Mouse (Mus musculus) midbrain, embryonic 16.5 days (tissue): ENCODE data around the gene Rasgef1c. TPM values are rescaled to one million over a fixed set of nuclear protein-coding genes. Genes with fewer than 3 reads are reported as not detected.

Experiments
- ATAC-seq: fragments of 200-750 bp; cut with Nextera tagmentation; 2 replicates; pipeline ENCODE4 v1.8.0; 2017; ENCODE audit warnings: moderate TSS enrichment
- H3K27ac ChIP-seq: fragments of 300-500 bp; sonication (generic); 2 replicates; pipeline ENCODE4 v1.5.1; 2014; ENCODE audit warnings: mild to moderate bottlenecking, low read length, mixed read lengths
- H3K27me3 ChIP-seq: fragments of 300-500 bp; sonication (generic); 2 replicates; pipeline ENCODE4 v1.6.1; 2014; ENCODE audit warnings: low read depth, low read length, mixed read lengths; ENCODE audit not compliant: control insufficient read depth, insufficient read depth
- H3K36me3 ChIP-seq: fragments of 300-500 bp; sonication (generic); 2 replicates; pipeline ENCODE4 v1.6.1; 2014; ENCODE audit warnings: mild to moderate bottlenecking, low read length, moderate library complexity, mixed read lengths; ENCODE audit not compliant: control insufficient read depth, insufficient read depth
- H3K4me1 ChIP-seq: fragments of 300-500 bp; sonication (generic); 2 replicates; pipeline ENCODE4 v1.6.1; 2014; ENCODE audit warnings: mild to moderate bottlenecking, low read length, mixed read lengths; ENCODE audit not compliant: control insufficient read depth, insufficient read depth
- H3K4me2 ChIP-seq: fragments of 300-500 bp; sonication (generic); 2 replicates; pipeline ENCODE4 v1.6.1; 2014; ENCODE audit warnings: mild to moderate bottlenecking, low read length, mixed read lengths
- H3K4me3 ChIP-seq: fragments of 300-500 bp; sonication (generic); 2 replicates; pipeline ENCODE4 v1.5.1; 2014; ENCODE audit warnings: low read depth, mild to moderate bottlenecking, low read length, moderate library complexity, mixed read lengths
- H3K9ac ChIP-seq: fragments of 300-500 bp; sonication (generic); 2 replicates; pipeline ENCODE4 v1.6.1; 2014; ENCODE audit warnings: low read depth, low read length, mixed read lengths
- H3K9me3 ChIP-seq: fragments of 300-500 bp; sonication (generic); replicated peaks from 2 replicates; pipeline ENCODE4 v1.6.1; 2014; ENCODE audit warnings: mild to moderate bottlenecking, low read length, mixed read lengths; ENCODE audit not compliant: control insufficient read depth, poor library complexity, severe bottlenecking
- WGBS: fragments of 180-500 bp; shearing (Covaris S2); extraction: QIAGEN DNeasy Blood & Tissue Kit; methylation state at CpG from one replicate; pipeline ENCODE4 v1.1.7; 2014; 5-methylcytosine and 5-hydroxymethylcytosine counted together
- polyA plus RNA-seq: library from polyadenylated mRNA; unstranded; fragments of >200 nt; fragmentation: Nextera tagmentation; extraction: Ambion mirVana; gene quantifications from 2 replicates; pipeline ENCODE4 v1.2.1, GENCODE M21; 2015

Rasgef1c gene
- polyA plus RNA-seq, 1 experiment from 2014 or later = 33.8 TPM

DNA sequence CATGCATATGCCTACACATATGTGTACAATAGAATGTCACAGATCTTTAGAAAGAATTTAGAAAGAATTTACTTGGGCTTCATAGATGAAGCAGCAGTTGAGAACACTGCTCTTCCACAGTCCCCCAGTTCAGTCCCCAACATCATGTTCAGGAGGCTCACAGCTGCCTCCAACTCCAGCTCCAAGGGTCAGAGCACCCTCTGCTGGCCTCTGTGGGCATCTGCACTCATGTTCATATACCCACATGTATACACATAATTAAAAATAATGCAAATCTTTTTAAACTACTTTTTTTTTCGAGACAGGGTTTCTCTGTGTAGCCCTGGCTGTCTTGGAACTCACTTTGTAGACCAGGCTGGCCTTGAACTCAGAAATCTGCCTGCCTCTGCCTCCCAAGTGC is 73.0 kb downstream of the Rasgef1c start:
- no peak for ATAC-seq
- 59% methylated on average over 1 of the region's 1 CpGs for WGBS
- H3K9me3 ChIP-seq = no peaks in the 10 kb centered on the region

GRCm38 (mm10) chr11:49977963-49978568 is 76.4 kb downstream of the Rasgef1c start:
- H3K4me3 ChIP-seq = no peak overlapping the region
- 90% methylated on average over 10 of the region's 10 CpGs for WGBS
- no peak overlapping the region for H3K4me2 ChIP-seq
- no peaks in the 10 kb centered on the region for H3K27me3 ChIP-seq
- no peak overlapping the region for H3K27ac ChIP-seq
- no peaks in the 10 kb centered on the region for H3K9me3 ChIP-seq
- peaks cover 4% of the 10 kb centered on the region; the same call in 1 of the 2 replicates for H3K36me3 ChIP-seq
- H3K9ac ChIP-seq = no peak overlapping the region
- no peaks in the 10 kb centered on the region for H3K4me1 ChIP-seq
- no peak for ATAC-seq

More for the DNA sequence above, 73.0 kb downstream of the Rasgef1c start:
- Histone ChIP-seq H3K4me1 (no peaks in the 10 kb centered on the region), H3K4me2 (no peak overlapping the region), H3K27ac (no peak overlapping the region), H3K9ac (no peak overlapping the region), H3K4me3 (no peak overlapping the region), H3K36me3 (peaks cover 6% of the 10 kb centered on the region), H3K27me3 (no peaks in the 10 kb centered on the region)

DNA sequence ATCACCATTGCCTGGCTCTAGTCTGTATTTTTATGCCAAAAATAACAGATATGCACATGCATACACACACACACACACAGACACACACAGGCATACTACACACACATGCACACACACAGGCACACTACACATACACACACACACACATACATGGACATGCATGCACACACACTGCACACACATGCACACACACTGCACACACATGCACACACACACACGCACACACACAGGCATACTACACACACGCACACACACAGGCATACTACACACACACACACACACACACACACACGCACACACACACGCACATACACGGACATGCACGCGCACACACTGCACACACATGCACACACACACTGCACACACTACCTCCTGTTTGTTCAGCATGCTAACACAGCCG is 77.3 kb downstream of the Rasgef1c start:
- Histone ChIP-seq H3K9me3 (no peaks in the 10 kb centered on the region), H3K27ac (no peak overlapping the region), H3K27me3 (no peaks in the 10 kb centered on the region), H3K4me2 (no peak overlapping the region), H3K4me1 (no peaks in the 10 kb centered on the region), H3K9ac (no peak overlapping the region), H3K4me3 (no peak overlapping the region), H3K36me3 (peaks cover 4% of the 10 kb centered on the region; the same call in 1 of the 2 replicates)
- ATAC-seq = no peak
- WGBS = 96% methylated on average over 8 of the region's 8 CpGs

DNA sequence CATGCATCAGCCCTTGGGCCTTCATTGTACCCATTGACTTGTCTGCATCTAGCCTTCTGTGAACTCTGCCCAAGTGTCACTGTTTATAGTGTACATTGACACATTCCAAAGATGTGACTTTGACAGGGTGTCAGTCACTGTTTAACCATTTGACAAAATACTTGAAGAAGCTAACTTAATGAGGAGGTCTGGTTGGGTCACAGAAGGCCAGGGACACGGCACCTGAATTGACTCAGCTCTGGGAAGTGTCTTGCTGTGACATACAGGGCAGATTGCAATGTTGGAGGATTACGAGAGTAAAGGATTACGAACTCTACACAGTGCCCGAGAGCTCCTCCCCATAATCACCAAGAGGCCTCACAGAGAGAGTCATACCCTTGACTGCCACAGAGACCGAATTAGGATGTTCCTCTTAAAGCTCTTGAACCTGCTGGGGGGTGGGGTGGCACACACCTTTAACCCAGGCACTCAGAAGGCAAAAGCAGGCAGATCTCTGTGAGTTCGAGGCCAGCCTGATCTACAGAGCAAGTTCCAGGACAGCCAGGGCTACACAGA is 79.1 kb downstream of the Rasgef1c start:
- Histone ChIP-seq H3K9ac (no peak overlapping the region), H3K27me3 (no peaks in the 10 kb centered on the region), H3K4me3 (no peak overlapping the region), H3K9me3 (no peaks in the 10 kb centered on the region), H3K36me3 (peaks cover 4% of the 10 kb centered on the region; the same call in 1 of the 2 replicates), H3K27ac (no peak overlapping the region), H3K4me2 (no peak overlapping the region), H3K4me1 (no peaks in the 10 kb centered on the region)
- WGBS = 59% methylated on average over 6 of the region's 6 CpGs
- no peak for ATAC-seq

DNA sequence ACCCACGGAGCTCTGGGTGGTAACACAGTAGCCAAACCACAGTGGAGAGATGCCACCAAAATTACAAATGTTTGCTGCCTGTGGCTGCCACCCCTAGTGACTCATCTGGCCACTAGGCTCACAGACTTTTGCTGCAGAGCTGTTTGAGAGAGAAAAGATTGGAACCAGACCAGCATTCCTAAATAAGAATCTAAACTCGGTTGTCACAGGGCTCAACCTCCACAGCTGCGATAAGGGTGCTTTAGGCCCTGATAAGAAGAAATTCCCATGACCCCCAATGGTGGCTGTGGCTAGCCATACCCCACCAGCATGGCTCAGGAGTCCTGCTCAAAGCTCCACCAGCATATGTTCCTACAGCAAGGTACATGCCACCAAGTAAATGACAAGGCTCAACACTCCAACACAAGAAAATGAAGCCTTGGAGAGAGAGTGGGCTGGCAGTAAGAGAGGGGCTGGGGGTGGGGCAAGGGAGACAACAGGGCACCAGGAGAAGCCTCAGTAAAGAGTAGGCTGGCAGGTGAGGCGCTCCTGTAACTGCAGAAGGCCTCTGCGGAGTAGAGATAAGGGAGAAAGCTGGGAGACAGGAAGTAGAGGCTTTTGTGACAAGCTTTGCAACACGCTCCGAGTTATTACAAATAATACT is 79.8 kb downstream of the Rasgef1c start:
- no peaks in the 10 kb centered on the region for H3K9me3 ChIP-seq
- no peak overlapping the region for H3K4me3 ChIP-seq
- no peak overlapping the region for H3K4me2 ChIP-seq
- no peak overlapping the region for H3K9ac ChIP-seq
- H3K4me1 ChIP-seq = no peaks in the 10 kb centered on the region
- 0 out of 2 replicates have a peak, but pooled peaks cover under 1% of the 10 kb centered on the region for H3K36me3 ChIP-seq
- no peak overlapping the region for H3K27ac ChIP-seq
- H3K27me3 ChIP-seq = no peaks in the 10 kb centered on the region
- no peak for ATAC-seq
- 84% methylated on average over 7 of the region's 7 CpGs for WGBS

- H3K27me3 ChIP-seq = no peaks in the 10 kb centered on the region
- H3K4me2 ChIP-seq = no peak overlapping the region
- H3K9me3 ChIP-seq = no peaks in the 10 kb centered on the region
- ATAC-seq = no peak
- no peaks in the 10 kb centered on the region for H3K36me3 ChIP-seq
- H3K4me1 ChIP-seq = no peaks in the 10 kb centered on the region
- H3K27ac ChIP-seq = no peak overlapping the region
- WGBS = 78% methylated on average over 4 of the region's 4 CpGs
- H3K4me3 ChIP-seq = no peak overlapping the region
- no peak overlapping the region for H3K9ac ChIP-seq
These were observed 80.5 kb downstream of the Rasgef1c start for GRCm38 (mm10) chr11:49982094-49982493.

- Histone ChIP-seq H3K27me3 (no peaks in the 10 kb centered on the region), H3K27ac (no peak overlapping the region), H3K4me2 (no peak overlapping the region), H3K4me1 (no peaks in the 10 kb centered on the region), H3K4me3 (no peak overlapping the region), H3K9ac (no peak overlapping the region), H3K9me3 (no peaks in the 10 kb centered on the region), H3K36me3 (no peaks in the 10 kb centered on the region)
- 50% methylated on average over 4 of the region's 4 CpGs for WGBS
- ATAC-seq = no peak
These were observed 81.2 kb downstream of the Rasgef1c start for GRCm38 (mm10) chr11:49982881-49983280.

DNA sequence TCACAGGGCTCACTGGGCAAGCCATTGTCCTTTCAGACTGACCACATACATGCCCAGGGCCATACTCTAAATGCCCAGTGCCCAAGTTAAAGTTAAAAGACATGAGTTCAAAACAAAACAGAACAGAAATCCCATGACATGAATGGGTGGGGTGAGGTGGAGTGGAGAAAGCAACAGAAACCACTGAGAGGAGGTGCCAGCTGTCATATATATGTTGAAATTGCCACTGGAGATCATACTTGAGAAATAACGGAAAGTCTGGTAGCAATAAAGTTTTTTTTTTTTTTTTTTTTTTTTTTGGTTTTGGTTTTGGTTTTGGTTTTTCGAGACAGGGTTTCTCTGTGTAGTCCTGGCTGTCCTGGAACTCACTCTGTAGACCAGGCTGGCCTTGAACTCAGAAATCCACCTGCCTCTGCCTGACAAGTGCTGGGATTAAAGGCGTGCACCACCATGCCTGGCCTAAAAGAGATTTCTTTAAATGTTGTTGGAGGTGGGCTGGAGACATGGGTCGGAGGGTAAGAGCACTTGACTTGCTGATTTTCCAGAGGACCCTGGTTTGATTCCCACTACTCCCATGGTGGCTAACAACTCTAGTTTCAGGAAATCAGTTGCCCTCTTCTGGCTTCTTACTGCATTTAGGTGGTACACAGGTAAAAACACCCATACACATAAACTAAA is 82.4 kb downstream of the Rasgef1c start:
- WGBS = 85% methylated on average over 4 of the region's 4 CpGs
- Histone ChIP-seq H3K27ac (no peak overlapping the region), H3K9me3 (no peaks in the 10 kb centered on the region), H3K4me3 (no peak overlapping the region), H3K27me3 (no peaks in the 10 kb centered on the region), H3K9ac (no peak overlapping the region), H3K4me1 (no peaks in the 10 kb centered on the region), H3K4me2 (no peak overlapping the region), H3K36me3 (no peaks in the 10 kb centered on the region)
- ATAC-seq = no peak

- no peak overlapping the region for H3K27ac ChIP-seq
- H3K4me3 ChIP-seq = no peak overlapping the region
- H3K9ac ChIP-seq = no peak overlapping the region
- H3K36me3 ChIP-seq = no peaks in the 10 kb centered on the region
- WGBS = 93% methylated on average over 4 of the region's 4 CpGs
- H3K9me3 ChIP-seq = no peaks in the 10 kb centered on the region
- H3K4me1 ChIP-seq = no peaks in the 10 kb centered on the region
- ATAC-seq = no peak
- no peak overlapping the region for H3K4me2 ChIP-seq
- no peaks in the 10 kb centered on the region for H3K27me3 ChIP-seq
These were observed 83.4 kb downstream of the Rasgef1c start for GRCm38 (mm10) chr11:49985009-49985408.
